Mouse (Mus musculus) liver, adult 2 months (tissue): ENCODE results near the gene Mrc2.

ENCODE experiments used
- CTCF ChIP-seq: fragments of 200-500 bp; IDR thresholded peaks from 2 replicates; pipeline ENCODE4 v1.5.1; 2011; ENCODE audit warnings: low read depth, low read length, control low read depth
- POLR2A ChIP-seq: fragments of 200-500 bp; IDR thresholded peaks from 2 replicates; pipeline ENCODE4 v1.6.1; 2011; ENCODE audit warnings: low read length, control low read depth; ENCODE audit not compliant: insufficient read depth; ENCODE audit errors: extremely low read depth

GRCm38 (mm10) chr11:105347162-105348161 is 55.0 kb downstream of the Mrc2 start:
- TF ChIP-seq CTCF = peak; percentile 93
- TF ChIP-seq POLR2A = no peak
